Mouse (Mus musculus) lung, embryonic 15.5 days (tissue): ENCODE results near the gene Pacsin3. TPM values are rescaled to one million over a fixed set of nuclear protein-coding genes. Genes with fewer than 3 reads are reported as not detected.
A peak's percentile ranks its signal among the peaks of the same experiment; 100 is the strongest.

Experiments
- ATAC-seq: fragments of 200-750 bp; cut with Nextera tagmentation; 2 replicates; pipeline ENCODE4 v1.8.0; 2017; ENCODE audit warnings: moderate number of reproducible peaks, borderline replicate concordance; ENCODE audit not compliant: low FRiP score, low TSS enrichment; ENCODE audit errors: extremely low read depth
- H3K27ac ChIP-seq: fragments of 300-500 bp; sonication (generic); 2 replicates; pipeline ENCODE4 v1.5.1; 2015; ENCODE audit warnings: moderate library complexity, mild to moderate bottlenecking, inconsistent platforms
- H3K27me3 ChIP-seq: fragments of 300-500 bp; sonication (generic); 2 replicates; pipeline ENCODE4 v1.6.1; 2015; ENCODE audit warnings: inconsistent platforms
- H3K36me3 ChIP-seq: fragments of 300-500 bp; sonication (generic); 2 replicates; pipeline ENCODE4 v1.6.1; 2015; ENCODE audit warnings: inconsistent platforms
- H3K4me1 ChIP-seq: fragments of 300-500 bp; sonication (generic); 2 replicates; pipeline ENCODE4 v1.6.1; 2015; ENCODE audit warnings: inconsistent platforms
- H3K4me2 ChIP-seq: fragments of 300-500 bp; sonication (generic); 2 replicates; pipeline ENCODE4 v1.6.1; 2015; ENCODE audit warnings: inconsistent platforms, mild to moderate bottlenecking, moderate library complexity
- H3K4me3 ChIP-seq: fragments of 300-500 bp; sonication (generic); 2 replicates; pipeline ENCODE4 v1.5.1; 2015; ENCODE audit warnings: mild to moderate bottlenecking, inconsistent platforms
- H3K9ac ChIP-seq: fragments of 300-500 bp; sonication (generic); 2 replicates; pipeline ENCODE4 v1.6.1; 2015; ENCODE audit warnings: inconsistent platforms
- H3K9me3 ChIP-seq: fragments of 300-500 bp; sonication (generic); 2 replicates; pipeline ENCODE4 v1.6.1; 2016; ENCODE audit warnings: inconsistent platforms
- WGBS: fragments of 180-500 bp; shearing (Covaris S2); methylation state at CpG from one replicate; pipeline ENCODE4 v1.1.7; 2015; 5-methylcytosine and 5-hydroxymethylcytosine counted together
- polyA plus RNA-seq: library from polyadenylated mRNA; unstranded; fragments of >200 nt; fragmentation: Nextera tagmentation; extraction: Ambion mirVana; gene quantifications from 2 replicates; pipeline ENCODE4 v1.2.1, GENCODE M21; 2015

The Pacsin3 gene
- polyA plus RNA-seq, 1 experiment from 2014 or later = 54.2 TPM

- no peaks in the 10 kb centered on the region for H3K36me3 ChIP-seq
- no peak overlapping the region for H3K9ac ChIP-seq
- WGBS = 66% methylated on average over 5 of the region's 5 CpGs
- no peaks in the 10 kb centered on the region for H3K9me3 ChIP-seq
- no peak for ATAC-seq
- no peak overlapping the region for H3K4me3 ChIP-seq
- no peak overlapping the region for H3K4me2 ChIP-seq
- H3K4me1 ChIP-seq = no peaks in the 10 kb centered on the region
- no peak overlapping the region for H3K27ac ChIP-seq
- no peaks in the 10 kb centered on the region for H3K27me3 ChIP-seq
Measured at GRCm38 (mm10) chr2:91244557-91245228, 11.1 kb upstream of the Pacsin3 start.

- 75% methylated on average over 4 of the region's 4 CpGs for WGBS
- Histone ChIP-seq H3K9ac (no peak overlapping the region), H3K4me3 (no peak overlapping the region), H3K9me3 (no peaks in the 10 kb centered on the region), H3K4me1 (no peaks in the 10 kb centered on the region), H3K4me2 (no peak overlapping the region), H3K27ac (no peak overlapping the region), H3K36me3 (no peaks in the 10 kb centered on the region), H3K27me3 (0 out of 2 replicates have a peak, but pooled peaks cover 2% of the 10 kb centered on the region)
- ATAC-seq = no peak
Measured at GRCm38 (mm10) chr2:91248366-91248765, 7.4 kb upstream of the Pacsin3 start.

- H3K4me3 ChIP-seq = no peak overlapping the region
- no peaks in the 10 kb centered on the region for H3K36me3 ChIP-seq
- H3K27me3 ChIP-seq = peaks cover 29% of the 10 kb centered on the region
- no peaks in the 10 kb centered on the region for H3K9me3 ChIP-seq
- no peak overlapping the region for H3K27ac ChIP-seq
- H3K9ac ChIP-seq = no peak overlapping the region
- ATAC-seq = no peak
- H3K4me1 ChIP-seq = peaks cover 16% of the 10 kb centered on the region
- H3K4me2 ChIP-seq = no peak overlapping the region
- 62% methylated on average over 4 of the region's 4 CpGs for WGBS
Measured at GRCm38 (mm10) chr2:91252001-91252400, 3.8 kb upstream of the Pacsin3 start.

- Histone ChIP-seq H3K9ac (no peak overlapping the region), H3K4me1 (peaks cover 16% of the 10 kb centered on the region), H3K27ac (no peak overlapping the region), H3K4me3 (no peak overlapping the region), H3K9me3 (no peaks in the 10 kb centered on the region), H3K4me2 (no peak overlapping the region), H3K36me3 (no peaks in the 10 kb centered on the region), H3K27me3 (peaks cover 29% of the 10 kb centered on the region)
- ATAC-seq = no peak
- WGBS = 53% methylated on average over 4 of the region's 4 CpGs
Measured at GRCm38 (mm10) chr2:91252512-91252911, 3.2 kb upstream of the Pacsin3 start.

GRCm38 (mm10) chr2:91254725-91255380, 901 bp upstream of the Pacsin3 start:
- H3K9me3 ChIP-seq = no peaks in the 10 kb centered on the region
- H3K27me3 ChIP-seq = peaks cover 29% of the 10 kb centered on the region
- H3K36me3 ChIP-seq = no peaks in the 10 kb centered on the region
- no peak overlapping the region for H3K27ac ChIP-seq
- no peak overlapping the region for H3K9ac ChIP-seq
- peaks cover 36% of the 10 kb centered on the region for H3K4me1 ChIP-seq
- 38% methylated on average over 8 of the region's 8 CpGs for WGBS
- no peak for ATAC-seq
- H3K4me2 ChIP-seq = no peak overlapping the region
- no peak overlapping the region for H3K4me3 ChIP-seq

GRCm38 (mm10) chr2:91256256-91257125, 737 bp downstream of the Pacsin3 start:
- ATAC-seq = peak; percentile 80
- Histone ChIP-seq H3K4me1 (peaks cover 36% of the 10 kb centered on the region), H3K4me2 (peak overlapping the region; percentile 90)

GRCm38 (mm10) chr2:91257126-91257980, 1.6 kb downstream of the Pacsin3 start:
- 3% methylated on average over 22 of the region's 22 CpGs for WGBS
- peak; percentile 76 for ATAC-seq
- peak overlapping the region; percentile 80 for H3K4me3 ChIP-seq

More at GRCm38 (mm10) chr2:91256256-91257125, 737 bp downstream of the Pacsin3 start:
- Histone ChIP-seq H3K27me3 (peaks cover 29% of the 10 kb centered on the region), H3K4me3 (peak overlapping the region; percentile 80), H3K9me3 (no peaks in the 10 kb centered on the region), H3K27ac (peak overlapping the region; percentile 88), H3K36me3 (peaks cover 10% of the 10 kb centered on the region), H3K9ac (peak overlapping the region; percentile 73)
- WGBS = under 1% methylated on average over 50 of the region's 52 CpGs

GRCm38 (mm10) chr2:91258054-91258453, 2.3 kb downstream of the Pacsin3 start:
- H3K4me2 ChIP-seq = peak overlapping the region; percentile 90
- H3K4me3 ChIP-seq = peak overlapping the region; percentile 80
- ATAC-seq = peak; percentile 16
- H3K4me1 ChIP-seq = peaks cover 36% of the 10 kb centered on the region
- H3K27ac ChIP-seq = peak overlapping the region; percentile 88
- peak overlapping the region; percentile 73 for H3K9ac ChIP-seq
- WGBS = 37% methylated on average over 5 of the region's 5 CpGs
- no peaks in the 10 kb centered on the region for H3K9me3 ChIP-seq
- peaks cover 21% of the 10 kb centered on the region for H3K36me3 ChIP-seq
- H3K27me3 ChIP-seq = peaks cover 29% of the 10 kb centered on the region

More at GRCm38 (mm10) chr2:91257126-91257980, 1.6 kb downstream of the Pacsin3 start:
- H3K4me1 ChIP-seq = peaks cover 36% of the 10 kb centered on the region
- peak overlapping the region; percentile 73 for H3K9ac ChIP-seq
- H3K4me2 ChIP-seq = peak overlapping the region; percentile 90
- H3K27me3 ChIP-seq = peaks cover 29% of the 10 kb centered on the region
- H3K9me3 ChIP-seq = no peaks in the 10 kb centered on the region
- peak overlapping the region; percentile 88 for H3K27ac ChIP-seq
- H3K36me3 ChIP-seq = peaks cover 15% of the 10 kb centered on the region

- H3K4me2 ChIP-seq = peak overlapping the region; percentile 90
- H3K9ac ChIP-seq = no peak overlapping the region
Measured at GRCm38 (mm10) chr2:91258830-91259229, 3.1 kb downstream of the Pacsin3 start.

GRCm38 (mm10) chr2:91259493-91259892, 3.7 kb downstream of the Pacsin3 start:
- peaks cover 20% of the 10 kb centered on the region for H3K27me3 ChIP-seq
- no peak overlapping the region for H3K4me3 ChIP-seq
- H3K36me3 ChIP-seq = peaks cover 28% of the 10 kb centered on the region
- no peak for ATAC-seq
- H3K27ac ChIP-seq = peak overlapping the region; percentile 88; the same call in 1 of the 2 replicates
- H3K9ac ChIP-seq = no peak overlapping the region
- no peak overlapping the region for H3K4me2 ChIP-seq
- WGBS = 80% methylated on average over 1 of the region's 1 CpGs
- H3K9me3 ChIP-seq = no peaks in the 10 kb centered on the region
- H3K4me1 ChIP-seq = peaks cover 46% of the 10 kb centered on the region

More at GRCm38 (mm10) chr2:91258830-91259229, 3.1 kb downstream of the Pacsin3 start:
- Histone ChIP-seq H3K9me3 (no peaks in the 10 kb centered on the region), H3K27me3 (peaks cover 26% of the 10 kb centered on the region), H3K36me3 (peaks cover 28% of the 10 kb centered on the region), H3K4me3 (no peak overlapping the region), H3K27ac (peak overlapping the region; percentile 88), H3K4me1 (peaks cover 40% of the 10 kb centered on the region)
- ATAC-seq = no peak
- 52% methylated on average over 1 of the region's 1 CpGs for WGBS
